Mouse (Mus musculus) forebrain, embryonic 10.5 days (tissue): ENCODE measurements around the gene Cyyr1. TPM values are rescaled to one million over a fixed set of nuclear protein-coding genes. Genes with fewer than 3 reads are reported as not detected.
"Not testable (repeated sequence)": the region's sequence is repeated elsewhere in the genome, so short reads cannot be mapped to it uniquely, and the experiment has no call there.

ENCODE experiments used
- DNase-seq: peaks from one replicate; pipeline ENCODE4 v3.0.0-alpha.2; 2017; ENCODE audit warnings: low spot score; ENCODE audit errors: extremely low spot score
- H3K27ac ChIP-seq: fragments of 300-500 bp; sonication (generic); 2 replicates; pipeline ENCODE4 v1.5.1; 2016; ENCODE audit warnings: mild to moderate bottlenecking
- H3K27me3 ChIP-seq: fragments of 300-500 bp; sonication (generic); 2 replicates; pipeline ENCODE4 v1.6.1; 2016; ENCODE audit warnings: mild to moderate bottlenecking; ENCODE audit not compliant: poor library complexity, severe bottlenecking
- H3K36me3 ChIP-seq: fragments of 300-500 bp; sonication (generic); replicated peaks from 2 replicates; pipeline ENCODE4 v1.6.1; 2016; ENCODE audit warnings: mild to moderate bottlenecking, moderate library complexity
- H3K4me1 ChIP-seq: fragments of 300-500 bp; sonication (generic); 2 replicates; pipeline ENCODE4 v1.6.1; 2016
- H3K4me3 ChIP-seq: fragments of 300-500 bp; sonication (generic); 2 replicates; pipeline ENCODE4 v1.5.1; 2016; ENCODE audit warnings: mild to moderate bottlenecking, moderate library complexity
- H3K9me3 ChIP-seq: fragments of 300-500 bp; sonication (generic); 2 replicates; pipeline ENCODE4 v1.6.1; 2016; ENCODE audit warnings: mild to moderate bottlenecking, moderate library complexity
- WGBS: fragments of 180-500 bp; shearing (Covaris S2); methylation state at CpG from one replicate; pipeline ENCODE4 v1.1.7; 2016; 5-methylcytosine and 5-hydroxymethylcytosine counted together
- polyA plus RNA-seq: library from polyadenylated mRNA; unstranded; fragments of >200 nt; fragmentation: Nextera tagmentation; extraction: Ambion mirVana; gene quantifications from 2 replicates; pipeline ENCODE4 v1.2.1, GENCODE M21; 2016

Gene Cyyr1
- 3.6 and 4.1 TPM in 2 replicates for polyA plus RNA-seq

GRCm38 (mm10) chr16:85553297-85553696 is at the start of gene Cyyr1:
Gene Cyyr1 (minus strand): TSS chr16:85553397.
- 73% methylated on average over 13 of the region's 13 CpGs for WGBS
- not testable (repeated sequence) for H3K9me3 ChIP-seq, H3K27ac ChIP-seq, DNase-seq, H3K36me3 ChIP-seq, H3K27me3 ChIP-seq, H3K4me3 ChIP-seq
- peaks cover 18% of the 10 kb centered on the region for H3K4me1 ChIP-seq

GRCm38 (mm10) chr16:85588844-85589243 is 35.6 kb upstream of the Cyyr1 start:
- WGBS, result 78% methylated on average over 7 of the region's 7 CpGs
- H3K9me3 ChIP-seq, result no peaks in the 10 kb centered on the region
- H3K4me3 ChIP-seq, result no peak overlapping the region
- no peaks in the 10 kb centered on the region for H3K36me3 ChIP-seq
- no peaks in the 10 kb centered on the region for H3K4me1 ChIP-seq
- no peak for DNase-seq
- no peaks in the 10 kb centered on the region for H3K27me3 ChIP-seq
- no peak overlapping the region for H3K27ac ChIP-seq

- DNase-seq, result no peak
- WGBS, result 93% methylated on average over 4 of the region's 4 CpGs
- H3K27ac ChIP-seq, result no peak overlapping the region
- no peaks in the 10 kb centered on the region for H3K27me3 ChIP-seq
- no peak overlapping the region for H3K4me3 ChIP-seq
- H3K36me3 ChIP-seq, result no peaks in the 10 kb centered on the region
- H3K9me3 ChIP-seq, result no peaks in the 10 kb centered on the region
- H3K4me1 ChIP-seq, result no peaks in the 10 kb centered on the region
Measured at GRCm38 (mm10) chr16:85587573-85588226, 34.5 kb upstream of the Cyyr1 start.

GRCm38 (mm10) chr16:85566474-85566873 is 13.3 kb upstream of the Cyyr1 start:
- WGBS, result 86% methylated on average over 5 of the region's 5 CpGs
- Histone ChIP-seq H3K4me1 (no peaks in the 10 kb centered on the region), H3K9me3 (no peaks in the 10 kb centered on the region), H3K27ac (no peak overlapping the region), H3K27me3 (no peaks in the 10 kb centered on the region), H3K4me3 (no peak overlapping the region), H3K36me3 (no peaks in the 10 kb centered on the region)
- DNase-seq, result no peak

GRCm38 (mm10) chr16:85553838-85554237 is 641 bp upstream of the Cyyr1 start:
- H3K27ac ChIP-seq, result no peak overlapping the region
- H3K27me3 ChIP-seq, result no peaks in the 10 kb centered on the region
- peaks cover 16% of the 10 kb centered on the region for H3K4me1 ChIP-seq
- no peak for DNase-seq
- H3K36me3 ChIP-seq, result no peaks in the 10 kb centered on the region
- H3K4me3 ChIP-seq, result no peak overlapping the region
- H3K9me3 ChIP-seq, result no peaks in the 10 kb centered on the region
- 52% methylated on average over 8 of the region's 8 CpGs for WGBS

GRCm38 (mm10) chr16:85551976-85552375 is 1.2 kb downstream of the Cyyr1 start:
- not testable (repeated sequence) for H3K4me3 ChIP-seq, DNase-seq, H3K9me3 ChIP-seq, H3K27me3 ChIP-seq, H3K27ac ChIP-seq, H3K36me3 ChIP-seq
- WGBS, result 96% methylated on average over 1 of the region's 11 CpGs
- peaks cover 18% of the 10 kb centered on the region for H3K4me1 ChIP-seq

GRCm38 (mm10) chr16:85549971-85550567 is 3.1 kb downstream of the Cyyr1 start:
- DNase-seq, result peak; percentile 60
- Histone ChIP-seq H3K4me3 (peak overlapping the region; percentile 60), H3K27ac (peak overlapping the region; percentile 87), H3K27me3 (no peaks in the 10 kb centered on the region), H3K36me3 (no peaks in the 10 kb centered on the region), H3K4me1 (peaks cover 18% of the 10 kb centered on the region), H3K9me3 (no peaks in the 10 kb centered on the region)
- under 1% methylated on average over 25 of the region's 25 CpGs for WGBS

- Histone ChIP-seq H3K9me3 (no peaks in the 10 kb centered on the region), H3K4me3 (no peak overlapping the region), H3K36me3 (no peaks in the 10 kb centered on the region), H3K27me3 (no peaks in the 10 kb centered on the region), H3K27ac (no peak overlapping the region), H3K4me1 (peaks cover 18% of the 10 kb centered on the region)
- no peak for DNase-seq
- 83% methylated on average over 6 of the region's 6 CpGs for WGBS
Measured at GRCm38 (mm10) chr16:85546519-85546918, 6.7 kb downstream of the Cyyr1 start.

GRCm38 (mm10) chr16:85541676-85542273 is 11.4 kb downstream of the Cyyr1 start:
- DNase-seq, result no peak
- Histone ChIP-seq H3K27ac (no peak overlapping the region), H3K4me1 (no peaks in the 10 kb centered on the region), H3K9me3 (no peaks in the 10 kb centered on the region), H3K27me3 (no peaks in the 10 kb centered on the region), H3K36me3 (no peaks in the 10 kb centered on the region), H3K4me3 (no peak overlapping the region)
- whole genome bisulfite sequencing, result 80% methylated on average over 4 of the region's 4 CpGs

- H3K27me3 ChIP-seq, result no peaks in the 10 kb centered on the region
- H3K4me1 ChIP-seq, result no peaks in the 10 kb centered on the region
- WGBS, result 97% methylated on average over 6 of the region's 6 CpGs
- H3K36me3 ChIP-seq, result no peaks in the 10 kb centered on the region
- H3K9me3 ChIP-seq, result no peaks in the 10 kb centered on the region
- no peak overlapping the region for H3K27ac ChIP-seq
- no peak for DNase-seq
- H3K4me3 ChIP-seq, result no peak overlapping the region
Measured at GRCm38 (mm10) chr16:85541023-85541422, 12.2 kb downstream of the Cyyr1 start.

- no peaks in the 10 kb centered on the region for H3K4me1 ChIP-seq
- H3K4me3 ChIP-seq, result no peak overlapping the region
- 82% methylated on average over 5 of the region's 5 CpGs for WGBS
- no peaks in the 10 kb centered on the region for H3K36me3 ChIP-seq
- no peaks in the 10 kb centered on the region for H3K9me3 ChIP-seq
- H3K27ac ChIP-seq, result no peak overlapping the region
- H3K27me3 ChIP-seq, result no peaks in the 10 kb centered on the region
- no peak for DNase-seq
Measured at GRCm38 (mm10) chr16:85538367-85538766, 14.8 kb downstream of the Cyyr1 start.

GRCm38 (mm10) chr16:85536075-85536474 is 17.1 kb downstream of the Cyyr1 start:
- DNase-seq, result no peak
- Histone ChIP-seq H3K9me3 (no peaks in the 10 kb centered on the region), H3K27ac (no peak overlapping the region), H3K36me3 (no peaks in the 10 kb centered on the region), H3K4me1 (no peaks in the 10 kb centered on the region), H3K27me3 (no peaks in the 10 kb centered on the region), H3K4me3 (no peak overlapping the region)
- WGBS, result 95% methylated on average over 8 of the region's 8 CpGs
